Mouse (Mus musculus) CH12.LX (cell line): ENCODE results near the gene Olfr427. TPM values are rescaled to one million over a fixed set of nuclear protein-coding genes. Genes with fewer than 3 reads are reported as not detected.

Experiments
- DNase-seq: peaks from one replicate; pipeline ENCODE4 v3.0.0-alpha.2; 2013; ENCODE audit errors: extremely low read depth
- H3K27ac ChIP-seq: 2 replicates; pipeline ENCODE4 v1.5.1; 2012; ENCODE audit warnings: low read depth, mild to moderate bottlenecking, control low read depth, moderate library complexity; ENCODE audit not compliant: insufficient read depth
- H3K27me3 ChIP-seq: replicated peaks from 2 replicates; pipeline ENCODE3; 2012; ENCODE audit warnings: inconsistent platforms
- H3K36me3 ChIP-seq, 2 experiments: replicated peaks in 1 of 2; 2 replicates each; pipeline versions ENCODE3 to v1.6.1; 2012; ENCODE audit warnings: inconsistent platforms in 1 of 2, low read length in 1 of 2, mild to moderate bottlenecking in 1 of 2, mixed read lengths in 1 of 2, moderate library complexity in 1 of 2; ENCODE audit not compliant: control insufficient read depth in 1 of 2, insufficient read depth in 1 of 2
- H3K4me1 ChIP-seq, 2 experiments: 2 replicates each; pipeline ENCODE4 v1.6.1; 2012; ENCODE audit warnings: inconsistent platforms in 1 of 2, moderate library complexity in 1 of 2; ENCODE audit not compliant: insufficient read depth in 2 of 2, control insufficient read depth in 1 of 2
- H3K4me2 ChIP-seq: 2 replicates; pipeline ENCODE4 v1.6.1; 2012; ENCODE audit warnings: low read depth, mild to moderate bottlenecking, control low read depth; ENCODE audit not compliant: poor library complexity, insufficient read depth, severe bottlenecking
- H3K4me3 ChIP-seq, 3 experiments: fragments of 150-350 bp in 1 of 3; sonication (generic) in 1 of 3; replicated peaks in 1 of 3; 2 replicates each; pipeline versions ENCODE3 to v1.5.1; 2011 to 2012; ENCODE audit warnings: low read depth in 2 of 3, low read length in 2 of 3, mild to moderate bottlenecking in 2 of 3, moderate library complexity in 2 of 3, control low read depth in 1 of 3, improper control_type of control experiment in 1 of 3, inconsistent platforms in 1 of 3, mixed read lengths in 1 of 3; ENCODE audit not compliant: poor library complexity in 1 of 3
- H3K79me2 ChIP-seq: replicated peaks from 2 replicates; pipeline ENCODE4 v1.6.1; 2012; ENCODE audit warnings: mild to moderate bottlenecking, moderate library complexity; ENCODE audit not compliant: control insufficient read depth, poor library complexity, insufficient read depth, severe bottlenecking; ENCODE audit errors: extremely low read depth
- H3K9ac ChIP-seq: 2 replicates; pipeline ENCODE4 v1.6.1; 2012; ENCODE audit warnings: low read depth, mild to moderate bottlenecking, control low read depth, moderate library complexity; ENCODE audit not compliant: insufficient read depth
- H3K9me3 ChIP-seq: replicated peaks from 2 replicates; pipeline ENCODE3; 2012; ENCODE audit warnings: low read length, inconsistent platforms, mixed read lengths
- CHD1 ChIP-seq: IDR thresholded peaks from 2 replicates; pipeline ENCODE4 v1.6.1; 2012; ENCODE audit warnings: low read depth, low read length, improper control_type of control experiment, inconsistent platforms
- CHD2 ChIP-seq: IDR thresholded peaks from 2 replicates; pipeline ENCODE4 v1.6.1; 2011; ENCODE audit warnings: low read length, improper control_type of control experiment
- CTCF ChIP-seq, 2 experiments: IDR thresholded peaks in 1 of 2; conservative IDR thresholded peaks in 1 of 2; 2 replicates each; pipeline ENCODE4 v1.5.1; 2011 to 2012; ENCODE audit warnings: low read depth in 2 of 2, low read length in 2 of 2, improper control_type of control experiment in 1 of 2, inconsistent platforms in 1 of 2, mild to moderate bottlenecking in 1 of 2, moderate library complexity in 1 of 2
- E2F4 ChIP-seq: IDR thresholded peaks from 2 replicates; pipeline ENCODE4 v1.6.1; 2011; ENCODE audit warnings: low read depth, low read length, improper control_type of control experiment; ENCODE audit not compliant: insufficient replicate concordance
- ELF1 ChIP-seq: IDR thresholded peaks from 2 replicates; pipeline ENCODE4 v1.6.1; 2014; ENCODE audit warnings: low read depth, mild to moderate bottlenecking, inconsistent platforms, low read length, improper control_type of control experiment
- EP300 ChIP-seq: IDR thresholded peaks from 2 replicates; pipeline ENCODE4 v1.6.1; 2011; ENCODE audit warnings: low read length, improper control_type of control experiment
- ETS1 ChIP-seq: conservative IDR thresholded peaks from 2 replicates; pipeline ENCODE4 v1.6.1; 2012; ENCODE audit warnings: low read depth, mild to moderate bottlenecking, inconsistent platforms, low read length, improper control_type of control experiment, moderate library complexity
- GABPA ChIP-seq: IDR thresholded peaks from 2 replicates; pipeline ENCODE4 v1.6.1; 2012; ENCODE audit warnings: low read depth, low read length, improper control_type of control experiment, inconsistent platforms; ENCODE audit not compliant: insufficient replicate concordance
- HCFC1 ChIP-seq: IDR thresholded peaks from 2 replicates; pipeline ENCODE4 v1.6.1; 2012; ENCODE audit warnings: low read depth, mild to moderate bottlenecking, inconsistent platforms, low read length, improper control_type of control experiment
- IRF4 ChIP-seq: IDR thresholded peaks from 2 replicates; pipeline ENCODE4 v1.6.1; 2014; ENCODE audit warnings: low read depth, mild to moderate bottlenecking, inconsistent platforms, low read length, improper control_type of control experiment
- JUN ChIP-seq: IDR thresholded peaks from 2 replicates; pipeline ENCODE4 v1.6.1; 2011; ENCODE audit warnings: low read depth, mild to moderate bottlenecking, low read length, improper control_type of control experiment, moderate library complexity; ENCODE audit not compliant: insufficient read depth
- KAT2A ChIP-seq: IDR thresholded peaks from 2 replicates; pipeline ENCODE4 v1.6.1; 2012; ENCODE audit warnings: low read length, improper control_type of control experiment, inconsistent platforms; ENCODE audit not compliant: insufficient replicate concordance
- MAFK ChIP-seq: IDR thresholded peaks from 2 replicates; pipeline ENCODE4 v1.6.1; 2011; ENCODE audit warnings: low read length, improper control_type of control experiment; ENCODE audit not compliant: insufficient replicate concordance
- MAX ChIP-seq: IDR thresholded peaks from 2 replicates; pipeline ENCODE4 v1.6.1; 2011; ENCODE audit warnings: low read length, improper control_type of control experiment
- MAZ ChIP-seq: IDR thresholded peaks from 2 replicates; pipeline ENCODE4 v1.6.1; 2012; ENCODE audit warnings: low read depth, mild to moderate bottlenecking, inconsistent platforms, low read length, improper control_type of control experiment, moderate library complexity
- MEF2A ChIP-seq: IDR thresholded peaks from 2 replicates; pipeline ENCODE4 v1.6.1; 2014; ENCODE audit warnings: low read depth, mild to moderate bottlenecking, inconsistent platforms, low read length, improper control_type of control experiment, borderline replicate concordance
- NELFE ChIP-seq: IDR thresholded peaks from 2 replicates; pipeline ENCODE4 v1.6.1; 2011; ENCODE audit warnings: low read depth, low read length, improper control_type of control experiment
- NRF1 ChIP-seq: IDR thresholded peaks from 2 replicates; pipeline ENCODE4 v1.6.1; 2014; ENCODE audit warnings: low read depth, mild to moderate bottlenecking, inconsistent platforms, low read length, improper control_type of control experiment, moderate library complexity
- PAX5 ChIP-seq: IDR thresholded peaks from 2 replicates; pipeline ENCODE4 v1.6.1; 2012; ENCODE audit warnings: low read length, inconsistent platforms, mixed read lengths
- POLR2A ChIP-seq: IDR thresholded peaks from 2 replicates; pipeline ENCODE4 v1.6.1; 2011; ENCODE audit warnings: low read depth, mild to moderate bottlenecking, improper control_type of control experiment, low read length
- POLR2AphosphoS2 ChIP-seq: IDR thresholded peaks from 2 replicates; pipeline ENCODE4 v1.6.1; 2011; ENCODE audit warnings: low read depth, low read length, improper control_type of control experiment
- RAD21 ChIP-seq: IDR thresholded peaks from 2 replicates; pipeline ENCODE4 v1.6.1; 2011; ENCODE audit warnings: low read depth, mild to moderate bottlenecking, low read length, improper control_type of control experiment, moderate library complexity
- RCOR1 ChIP-seq: conservative IDR thresholded peaks from 2 replicates; pipeline ENCODE4 v1.6.1; 2012; ENCODE audit warnings: low read depth, mild to moderate bottlenecking, inconsistent platforms, low read length, improper control_type of control experiment
- SIN3A ChIP-seq: IDR thresholded peaks from 2 replicates; pipeline ENCODE4 v1.6.1; 2012; ENCODE audit warnings: low read length, improper control_type of control experiment, inconsistent platforms
- SMC3 ChIP-seq: IDR thresholded peaks from 2 replicates; pipeline ENCODE4 v1.6.1; 2011; ENCODE audit warnings: low read depth, low read length, improper control_type of control experiment
- TBP ChIP-seq: conservative IDR thresholded peaks from 2 replicates; pipeline ENCODE4 v1.6.1; 2011; ENCODE audit warnings: low read depth, low read length, improper control_type of control experiment
- UBTF ChIP-seq: IDR thresholded peaks from 2 replicates; pipeline ENCODE4 v1.6.1; 2012; ENCODE audit warnings: low read depth, mild to moderate bottlenecking, inconsistent platforms, low read length, improper control_type of control experiment, moderate library complexity
- USF1 ChIP-seq: IDR thresholded peaks from 2 replicates; pipeline ENCODE4 v1.6.1; 2014; ENCODE audit warnings: low read depth, mild to moderate bottlenecking, inconsistent platforms, low read length, improper control_type of control experiment
- ZC3H11A ChIP-seq: IDR thresholded peaks from 2 replicates; pipeline ENCODE4 v1.6.1; 2012; ENCODE audit warnings: low read depth, mild to moderate bottlenecking, inconsistent platforms, low read length, improper control_type of control experiment
- ZKSCAN1 ChIP-seq: IDR thresholded peaks from 2 replicates; pipeline ENCODE4 v1.6.1; 2012; ENCODE audit warnings: low read depth, inconsistent platforms, low read length, improper control_type of control experiment, borderline replicate concordance
- ZMIZ1 ChIP-seq: IDR thresholded peaks from 2 replicates; pipeline ENCODE4 v1.6.1; 2012; ENCODE audit warnings: low read depth, mild to moderate bottlenecking, inconsistent platforms, low read length, improper control_type of control experiment
- ZNF384 ChIP-seq: IDR thresholded peaks from 2 replicates; pipeline ENCODE4 v1.6.1; 2012; ENCODE audit warnings: low read depth, low read length, improper control_type of control experiment, inconsistent platforms
- dilution Hi-C: fragments of 300-500 bp; cut with MboI; formaldehyde crosslinking; loops from 2 replicates; pipeline ENCODE4 v1.14.3; 2020; ENCODE audit warnings: low sequenced_read_pairs; ENCODE audit not compliant: extremely low pct_unique_long_range_greater_than_20kb, extremely low pct_ligation_motif_present
- in situ Hi-C: fragments of 300-500 bp; cut with MboI; formaldehyde crosslinking; loops from 3 replicates; pipeline ENCODE4 v1.14.3; 2019; ENCODE audit warnings: low sequenced_read_pairs, low pct_ligation_motif_present, low pct_unique_long_range_greater_than_20kb, mixed read lengths
- polyA plus RNA-seq: library from polyadenylated mRNA; unstranded; fragments of >175 nt; gene quantifications from 2 replicates; pipeline ENCODE4 v1.2.1, GENCODE M21; 2012; ENCODE audit warnings: low read depth; ENCODE audit not compliant: insufficient read length
- total RNA-seq, 2 experiments: library from RNA; depleted of rRNA; stranded (reverse); fragments of 300-350 nt in 1 of 2; fragments of >200 nt in 1 of 2; gene quantifications; 2 replicates each; pipeline ENCODE4 v1.2.3; 2012 to 2014

Gene Olfr427
- total and polyA plus RNA-seq, 3 experiments, result not detected

DNA sequence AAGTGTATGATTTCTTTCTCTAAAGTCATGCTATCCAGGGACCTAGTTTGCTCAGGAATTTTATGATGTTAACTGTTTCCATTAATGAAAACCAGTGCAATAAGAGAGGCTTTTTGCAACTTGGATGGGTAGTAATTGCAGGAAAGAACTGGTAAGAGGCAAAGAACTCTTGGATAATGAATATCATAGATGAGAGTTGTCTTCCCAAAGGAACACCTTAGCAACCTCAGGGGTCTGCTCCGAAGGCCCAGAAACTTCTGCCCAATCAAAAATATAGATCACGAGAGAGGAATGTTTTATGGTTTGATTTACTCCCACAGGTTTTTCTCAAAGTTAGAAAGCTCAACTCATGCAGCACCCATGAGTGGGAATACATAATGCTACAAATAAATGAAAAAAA, 12.7 kb upstream of the Olfr427 start, which contains the start of gene Olfr429:
Gene Olfr429, plus strand, starts transcription at position 301 of the 400 bp plus-strand sequence.
- TF ChIP-seq MAFK (no peak), CHD2 (no peak), PAX5 (no peak), SMC3 (no peak), CHD1 (no peak), SIN3A (no peak), RAD21 (no peak), EP300 (no peak), POLR2A (no peak), MAZ (no peak), IRF4 (no peak), RCOR1 (no peak), POLR2AphosphoS2 (no peak), MAX (no peak), NRF1 (no peak), JUN (no peak)

DNA sequence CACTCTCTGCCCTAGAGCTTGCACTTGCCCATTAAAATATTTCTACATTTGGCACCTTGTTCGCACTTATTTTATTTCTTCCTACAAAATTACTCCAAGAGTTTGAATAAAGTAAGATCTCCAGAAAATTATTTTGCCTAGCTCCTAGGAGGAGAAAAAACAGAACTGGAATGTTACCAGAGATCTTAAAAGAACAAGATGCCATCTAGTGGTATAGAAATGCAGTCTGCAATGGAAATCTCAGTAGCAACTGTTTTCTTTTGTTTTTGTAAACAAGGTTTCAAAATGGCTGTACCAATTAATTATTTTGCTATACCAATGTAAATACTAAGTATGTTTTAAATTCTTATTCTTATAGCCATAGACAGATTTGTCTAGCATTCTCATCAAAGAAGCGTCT, 7.0 kb downstream of the Olfr427 start:
- Histone ChIP-seq H3K9ac (no peak overlapping the region), H3K36me3 (no peaks in the 10 kb centered on the region), H3K27ac (no peak overlapping the region), H3K27me3 (no peaks in the 10 kb centered on the region), H3K4me1 (no peaks in the 10 kb centered on the region), H3K4me3 (no peak overlapping the region), H3K79me2 (no peaks in the 10 kb centered on the region), H3K4me2 (no peak overlapping the region), H3K9me3 (no peaks in the 10 kb centered on the region)
- in situ Hi-C loops, result no loop called here
- DNase-seq, result peak; percentile 9
- dilution Hi-C loops, result no loop called here
- TF ChIP-seq CHD1 (no peak), RAD21 (peak; percentile 83), MAX (no peak), TBP (no peak), POLR2AphosphoS2 (no peak), UBTF (no peak), ZC3H11A (peak; percentile 67), E2F4 (0 out of 2 replicates have a peak, but pooled peaks have one; percentile 24), ZNF384 (no peak), ELF1 (no peak), CHD2 (no peak), SMC3 (peak; percentile 88), CTCF (conservative IDR thresholded peaks at IDR 0.05 in 1 of 2, IDR thresholded peaks at IDR 0.05 in 1 of 2; ENCODE audit: low read depth in 2 of 2, low read length in 2 of 2) (peak in 1 of 2 experiments; percentile 71; a peak in 2 of 4 replicates), NRF1 (no peak), KAT2A (no peak), ZKSCAN1 (no peak), IRF4 (no peak), MAFK (no peak), POLR2A (no peak), ZMIZ1 (no peak), EP300 (no peak), MEF2A (no peak), RCOR1 (no peak), JUN (no peak), ETS1 (no peak), GABPA (no peak), USF1 (no peak), HCFC1 (no peak), NELFE (no peak)

More for the DNA sequence above, 12.7 kb upstream of the Olfr427 start, which contains the start of gene Olfr429:
- dilution Hi-C loops, result no loop called here
- Histone ChIP-seq H3K9ac (no peak within 1 kb of the TSS), H3K4me1 (no peaks in the 10 kb centered on the region), H3K27ac (no peak within 1 kb of the TSS), H3K9me3 (no peaks in the 10 kb centered on the region), H3K36me3 (no peaks in the 10 kb centered on the region), H3K4me3 (no peak within 1 kb of the TSS), H3K4me2 (no peak within 1 kb of the TSS), H3K79me2 (no peaks in the 10 kb centered on the region), H3K27me3 (no peaks in the 10 kb centered on the region)
- DNase-seq, result no peak
- in situ Hi-C loops, result loop anchor here (25.0 kb wide), 2 partner anchors 222 to 622 kb away; no protein-coding TSS in a partner anchor
